Mouse (Mus musculus) lung, adult 2 months (tissue): ENCODE measurements around the gene Hoxb9.

Experiments
- CTCF ChIP-seq: fragments of 200-500 bp; IDR thresholded peaks from 2 replicates; pipeline ENCODE4 v1.5.1; 2011; ENCODE audit warnings: mild to moderate bottlenecking, low read length, control low read depth; ENCODE audit not compliant: insufficient read depth
- POLR2A ChIP-seq: fragments of 200-500 bp; IDR thresholded peaks from 2 replicates; pipeline ENCODE4 v1.6.1; 2011; ENCODE audit warnings: low read depth, mild to moderate bottlenecking, control low read depth, low read length, borderline replicate concordance; ENCODE audit errors: extremely low read depth

- TF ChIP-seq CTCF (no peak), POLR2A (no peak)
Observed at GRCm38 (mm10) chr11:96301837-96302236, 30.6 kb downstream of the Hoxb9 start.
